Mouse (Mus musculus) leukemia stem cell, adult 10-12 weeks (primary cell): ENCODE data around the gene Neurog3. TPM values are rescaled to one million over a fixed set of nuclear protein-coding genes. Genes with fewer than 3 reads are reported as not detected.

Experiments
- polyA plus RNA-seq: library from polyadenylated mRNA; stranded (reverse); fragments of >175 nt; gene quantifications from 2 replicates; pipeline ENCODE4 v1.2.3, GENCODE M21; 2012; ENCODE audit warnings: low replicate concordance

The Neurog3 gene
- polyA plus RNA-seq, result not detected in 2 replicates

GRCm38 (mm10) chr10:62132691-62133281 lies at the start of gene Neurog3:
TSS of gene Neurog3 (plus strand) at chr10:62133090.

DNA sequence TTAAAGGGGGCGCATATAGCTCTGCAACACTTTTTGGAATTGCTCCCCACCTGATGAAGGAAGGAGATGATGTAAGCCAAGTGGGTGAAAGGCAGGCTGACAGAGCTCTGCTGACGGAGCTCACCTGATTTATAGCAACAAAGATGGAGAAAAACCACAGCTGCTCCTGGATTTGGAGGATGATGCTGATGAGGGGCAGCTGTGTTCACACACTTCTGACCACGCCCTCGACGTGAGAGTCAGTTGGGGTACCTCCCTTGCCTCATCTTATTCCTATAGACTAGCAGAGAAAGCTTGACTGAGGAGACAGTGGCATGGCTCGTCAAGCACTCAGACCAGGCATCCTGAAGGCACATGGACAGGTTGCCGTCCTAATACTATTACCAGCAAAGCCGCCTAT lies 10.9 kb downstream of the Neurog3 start, which contains the start of gene Fam241b:
Gene Fam241b, minus strand, starts transcription at position 101 of the 400 bp plus-strand sequence.

Other genes starting within 250 kb of the Neurog3 start
- 0.09 TPM in 2 replicates for gene Col13a1, start 154.0 kb upstream of the Neurog3 start, polyA plus RNA-seq
- gene Fam241b, start 10.8 kb downstream of the Neurog3 start, polyA plus RNA-seq, result 0.33 TPM in 1 of 2 replicates, not detected in the other
- 5.3 and 7.1 TPM in 2 replicates for gene Tspan15, start 98.2 kb downstream of the Neurog3 start, polyA plus RNA-seq
- not detected in 2 replicates for gene Tacr2, start 119.3 kb downstream of the Neurog3 start, polyA plus RNA-seq
- 506 and 712 TPM in 2 replicates for gene Hk1, start 246.8 kb downstream of the Neurog3 start, polyA plus RNA-seq